Mouse (Mus musculus) embryo, embryonic 11 days (tissue): ENCODE measurements around the gene Crlf1.
A peak's percentile ranks its signal among the peaks of the same experiment; 100 is the strongest.

Source experiments
- DNase-seq: peaks from one replicate; pipeline ENCODE4 v3.0.0-alpha.2; 2015

Gene Crlf1

GRCm38 (mm10) chr8:70492664-70493640, at the start of gene Crlf1:
Gene Crlf1, plus strand, starts transcription at chr8:70493158.
- peak; percentile 41 for DNase-seq

GRCm38 (mm10) chr8:70443326-70443725, 49.6 kb upstream of the Crlf1 start:
- DNase-seq: no peak

GRCm38 (mm10) chr8:70445988-70446387, 47.0 kb upstream of the Crlf1 start:
- DNase-seq: no peak

- DNase-seq: no peak
Measured at GRCm38 (mm10) chr8:70447639-70448420, 45.1 kb upstream of the Crlf1 start.

GRCm38 (mm10) chr8:70452196-70452966, 40.6 kb upstream of the Crlf1 start:
- no peak for DNase-seq

- no peak for DNase-seq
Measured at GRCm38 (mm10) chr8:70453852-70454251, 39.1 kb upstream of the Crlf1 start.

- DNase-seq: no peak
Measured at GRCm38 (mm10) chr8:70456996-70457395, 36.0 kb upstream of the Crlf1 start.

GRCm38 (mm10) chr8:70457882-70458281, 35.1 kb upstream of the Crlf1 start:
- no peak for DNase-seq

GRCm38 (mm10) chr8:70458462-70458861, 34.5 kb upstream of the Crlf1 start:
- DNase-seq: no peak

- no peak for DNase-seq
Measured at GRCm38 (mm10) chr8:70459636-70460035, 33.3 kb upstream of the Crlf1 start.

GRCm38 (mm10) chr8:70460199-70460598, 32.8 kb upstream of the Crlf1 start:
- DNase-seq: no peak

- no peak for DNase-seq
Measured at GRCm38 (mm10) chr8:70460606-70461005, 32.4 kb upstream of the Crlf1 start.

GRCm38 (mm10) chr8:70461765-70462515, 31.0 kb upstream of the Crlf1 start:
- DNase-seq: no peak

GRCm38 (mm10) chr8:70462516-70462813, 30.5 kb upstream of the Crlf1 start:
- DNase-seq: no peak

- no peak for DNase-seq
Measured at GRCm38 (mm10) chr8:70463306-70463705, 29.7 kb upstream of the Crlf1 start.

GRCm38 (mm10) chr8:70464162-70464561, 28.8 kb upstream of the Crlf1 start:
- no peak for DNase-seq

GRCm38 (mm10) chr8:70465701-70466100, 27.3 kb upstream of the Crlf1 start:
- no peak for DNase-seq

- DNase-seq: no peak
Measured at GRCm38 (mm10) chr8:70466305-70466704, 26.7 kb upstream of the Crlf1 start.

GRCm38 (mm10) chr8:70466771-70467170, 26.2 kb upstream of the Crlf1 start:
- DNase-seq: no peak

- no peak for DNase-seq
Measured at GRCm38 (mm10) chr8:70467229-70467725, 25.7 kb upstream of the Crlf1 start.

- DNase-seq: no peak
Measured at GRCm38 (mm10) chr8:70467907-70468306, 25.1 kb upstream of the Crlf1 start.

GRCm38 (mm10) chr8:70468733-70469132, 24.2 kb upstream of the Crlf1 start:
- DNase-seq: no peak
